In genomic region chr16:94087570-94088225, GRCm38 (mm10) we compare ENCODE assay signal across 12 mouse cellular contexts. TPM values are rescaled to one million over a fixed set of nuclear protein-coding genes. Genes with fewer than 3 reads are reported as not detected.
DNase-seq lines count a peak whose midpoint lies in the region; ATAC-seq lines count a peak whose summit lies in the region.
"Had no signal": no experiment of that assay in that cellular context is flagged by ENCODE, and none has a peak within 500 bp of the region (broad histone marks: within the 10 kb centered on the region; RNA-seq: fewer than 3 reads in every experiment).

No protein-coding gene starts in this region.

- ATAC-seq in intestine, embryonic 14.5 days (replicated peaks; ENCODE audit: low FRiP score, low TSS enrichment, low read depth), result no peak
- no peak for ATAC-seq in intestine, embryonic 15.5 days
- ATAC-seq in neural tube, embryonic 15.5 days (ENCODE audit: low FRiP score), result no peak

- H3K36me3 ChIP-seq in intestine, embryonic 14.5 days (ENCODE audit: control insufficient read depth, insufficient read depth, low read length), result no peaks in the 10 kb centered on the region
- H3K36me3 ChIP-seq in intestine, embryonic 15.5 days, result no peaks in the 10 kb centered on the region
- H3K36me3 ChIP-seq in neural tube, embryonic 15.5 days, result no peaks in the 10 kb centered on the region

- WGBS in intestine, embryonic 14.5 days, result 6% methylated on average over 16 of the region's 16 CpGs
- WGBS in intestine, embryonic 15.5 days, result 4% methylated on average over 16 of the region's 16 CpGs
- WGBS in neural tube, embryonic 15.5 days, result 2% methylated on average over 16 of the region's 16 CpGs

- H3K27me3 ChIP-seq in intestine, embryonic 14.5 days (replicated peaks; ENCODE audit: control insufficient read depth, insufficient read depth, low read length), result peaks cover 99% of the 10 kb centered on the region
- peaks cover 97% of the 10 kb centered on the region for H3K27me3 ChIP-seq in intestine, embryonic 15.5 days (replicated peaks)
- peaks cover 92% of the 10 kb centered on the region for H3K27me3 ChIP-seq in neural tube, embryonic 15.5 days (replicated peaks)

- DNase-seq in embryo, embryonic 9.5 days (ENCODE audit: extremely low spot score), result peak; percentile 29
- DNase-seq in embryo, embryonic 10 days (ENCODE audit: low spot score), result no peak
- DNase-seq in intestine, embryonic 14.5 days (ENCODE audit: low spot score), result peak; percentile 67
- peak; percentile 50 for DNase-seq in neural tube, embryonic 10.5 days (ENCODE audit: extremely low spot score, low spot score)
- DNase-seq in T-cell, adult 2 months (ENCODE audit: low spot score), result no peak
- DNase-seq in urinary bladder, postnatal 10 days (ENCODE audit: low spot score), result no peak
- DNase-seq: liver had no signal

- H3K9ac ChIP-seq in intestine, embryonic 14.5 days (ENCODE audit: low read length), result no peak overlapping the region
- no peak overlapping the region for H3K9ac ChIP-seq in intestine, embryonic 15.5 days
- no peak overlapping the region for H3K9ac ChIP-seq in neural tube, embryonic 15.5 days (replicated peaks)

- no peak overlapping the region for H3K4me2 ChIP-seq in intestine, embryonic 14.5 days (ENCODE audit: low read length)
- no peak overlapping the region for H3K4me2 ChIP-seq in intestine, embryonic 15.5 days (replicated peaks)
- H3K4me2 ChIP-seq in neural tube, embryonic 15.5 days, result no peak overlapping the region

- no peaks in the 10 kb centered on the region for H3K9me3 ChIP-seq in intestine, embryonic 14.5 days (ENCODE audit: control insufficient read depth, low read length)
- H3K9me3 ChIP-seq in intestine, embryonic 15.5 days, result no peaks in the 10 kb centered on the region
- H3K9me3 ChIP-seq in neural tube, embryonic 15.5 days (replicated peaks), result no peaks in the 10 kb centered on the region

- peaks cover 10% of the 10 kb centered on the region for H3K4me1 ChIP-seq in intestine, embryonic 14.5 days (replicated peaks; ENCODE audit: control insufficient read depth, insufficient read depth, low read length)
- H3K4me1 ChIP-seq in intestine, embryonic 15.5 days (replicated peaks), result peaks cover 24% of the 10 kb centered on the region
- peaks cover 14% of the 10 kb centered on the region for H3K4me1 ChIP-seq in neural tube, embryonic 15.5 days

- no peak overlapping the region for H3K4me3 ChIP-seq in intestine, embryonic 14.5 days (ENCODE audit: low read depth, low read length)
- H3K4me3 ChIP-seq in intestine, embryonic 15.5 days (replicated peaks), result no peak overlapping the region
- H3K4me3 ChIP-seq in neural tube, embryonic 15.5 days (replicated peaks), result no peak overlapping the region

- H3K27ac ChIP-seq in intestine, embryonic 14.5 days (ENCODE audit: low read depth), result no peak overlapping the region
- no peak overlapping the region for H3K27ac ChIP-seq in intestine, embryonic 15.5 days
- no peak overlapping the region for H3K27ac ChIP-seq in neural tube, embryonic 15.5 days (replicated peaks)
- H3K27ac ChIP-seq: macrophage had no signal

RNA-seq across cellular contexts. Expression of gene Sim2, which starts 3.0 kb away (rescaled TPM):
- not detected in 2 replicates for polyA plus RNA-seq in intestine, embryonic 14.5 days (2014; fragmentation: Nextera tagmentation; extraction: Ambion mirVana)
- polyA plus RNA-seq in intestine, embryonic 15.5 days (2015; fragmentation: Nextera tagmentation; extraction: Ambion mirVana), result not detected in 2 replicates
- 0.06 TPM in 1 of 2 replicates, not detected in the other for polyA plus RNA-seq in neural tube, embryonic 15.5 days (2015; fragmentation: Nextera tagmentation; extraction: Ambion mirVana)
- polyA plus RNA-seq: cortical plate, adult 2 months; macrophage; small intestine, adult 2 months had no signal

Comparison
In these comparisons a context has a peak if more than half of its experiments do, and no peak if none do; other contexts are left out.
1. DNase-seq: peak in embryo, embryonic 9.5 days (single experiment), intestine, embryonic 14.5 days (single experiment) and neural tube, embryonic 10.5 days (single experiment); none in embryo, embryonic 10 days (single experiment), T-cell, adult 2 months (single experiment) and urinary bladder, postnatal 10 days (single experiment).